Mouse (Mus musculus): ENCODE data around the gene Samd5. TPM values are rescaled to one million over a fixed set of nuclear protein-coding genes. Genes with fewer than 3 reads are reported as not detected.

Gene Samd5
- total RNA-seq, 2 experiments from 2014 or later, result 3.5 to 4.6 TPM

DNA sequence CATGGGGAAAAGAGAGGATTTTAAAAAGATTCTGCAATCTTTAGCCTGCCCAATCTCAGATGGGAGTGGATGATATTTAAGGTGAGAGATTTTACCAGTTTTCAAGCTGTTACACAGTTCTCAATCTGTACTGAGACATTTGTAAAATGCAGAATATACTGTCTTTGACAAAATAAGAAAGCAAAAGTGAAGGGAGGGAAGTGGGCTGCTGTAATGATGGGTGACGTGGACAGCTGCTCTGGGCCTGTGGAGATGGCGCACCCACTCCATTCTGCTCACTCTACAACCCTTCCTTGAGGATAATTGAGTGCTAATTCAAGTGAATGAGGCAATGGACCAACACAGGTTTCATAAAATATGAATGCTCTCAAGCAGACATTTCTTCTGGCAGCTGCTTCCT, 84.4 kb downstream of the Samd5 start:
- DNase-seq, result no peak
- intact Hi-C loops (cut with DNase I), result no loop called here

DNA sequence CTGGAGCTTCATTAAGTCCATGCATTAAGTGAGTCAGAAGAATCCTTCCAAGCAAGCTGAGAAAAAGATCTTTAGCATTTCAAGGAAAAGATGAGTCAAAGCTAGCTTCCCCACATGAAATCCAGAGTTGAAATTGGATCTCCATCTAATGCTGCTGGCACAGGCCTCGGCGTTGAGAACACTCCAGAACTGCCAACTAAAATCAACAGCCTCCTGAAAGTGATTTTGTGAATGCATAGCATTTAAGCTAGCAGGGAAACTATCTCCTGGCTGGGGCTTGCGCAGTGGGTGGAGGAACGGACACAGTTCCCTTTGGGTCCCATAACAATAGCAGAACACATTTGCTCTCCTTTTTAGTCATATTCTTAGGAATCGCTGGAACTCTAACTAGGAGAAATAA, 88.7 kb downstream of the Samd5 start:
- intact Hi-C loops (cut with DNase I), result no loop called here

DNA sequence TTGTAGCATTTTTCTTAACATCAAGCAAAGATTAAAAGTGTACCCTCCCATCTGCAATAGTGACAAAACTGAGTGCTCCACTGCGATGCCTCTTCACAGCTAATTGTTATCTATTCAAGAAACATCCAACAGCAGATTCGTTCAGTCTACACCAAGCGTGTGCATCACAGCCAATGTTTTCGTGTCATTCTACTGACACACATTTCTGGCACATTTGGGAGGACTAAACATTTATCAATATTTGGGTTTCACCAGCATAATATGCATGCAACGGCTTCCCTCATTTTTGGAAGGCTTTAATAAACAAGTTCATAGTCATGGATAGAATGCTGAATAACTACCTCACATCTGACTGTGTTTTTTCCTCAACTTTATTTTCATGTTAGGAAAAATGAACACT, 95.6 kb downstream of the Samd5 start:
- no peak for DNase-seq
- intact Hi-C loops (cut with DNase I), result loop anchor here (5.0 kb wide), 1 partner anchor 527 kb away; no protein-coding TSS in a partner anchor

More for the DNA sequence above, 88.7 kb downstream of the Samd5 start:
- no peak for DNase-seq

DNA sequence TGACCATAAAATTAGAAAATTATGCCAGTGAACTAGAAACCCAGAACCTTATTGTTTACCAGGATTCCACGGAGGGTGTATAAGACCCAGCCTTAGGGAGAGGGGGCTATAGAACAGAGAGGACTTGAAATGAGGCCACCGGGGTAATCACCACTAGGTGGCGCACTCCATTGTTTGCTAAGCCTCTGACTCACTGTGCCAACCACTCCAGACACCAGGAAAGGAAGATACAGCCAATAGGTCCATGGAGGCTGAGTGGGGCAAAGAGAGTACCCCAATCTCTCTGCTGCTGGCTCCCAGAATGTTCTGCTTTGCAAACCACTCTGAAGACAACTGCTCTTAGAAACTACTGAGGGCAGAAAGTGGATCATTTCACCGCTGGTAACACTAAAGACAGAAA, 99.4 kb downstream of the Samd5 start:
- intact Hi-C loops (cut with DNase I), result loop anchor here (1.0 to 5.0 kb wide), 4 partner anchors 27 to 523 kb away; no protein-coding TSS in a partner anchor

DNA sequence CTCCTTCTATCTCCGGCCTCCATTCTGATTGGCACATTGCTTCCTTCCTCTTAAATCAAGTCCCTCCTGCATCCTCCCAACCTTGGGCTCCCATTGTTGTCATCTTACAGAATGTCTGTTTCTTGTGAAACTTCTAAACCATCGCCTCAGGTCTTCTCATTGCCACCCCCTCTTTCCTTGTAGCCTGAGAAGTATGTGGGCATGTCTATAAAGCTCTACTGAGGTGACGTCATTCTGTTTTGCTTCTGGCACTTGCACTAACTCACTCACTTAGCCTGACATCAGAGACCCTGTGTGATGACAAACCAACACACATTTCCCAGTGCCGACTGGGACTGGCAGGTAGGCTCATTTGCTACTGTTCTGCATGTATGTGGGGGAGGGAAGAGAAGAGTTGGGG, 100.9 kb downstream of the Samd5 start:
- intact Hi-C loops (cut with DNase I), result loop anchor here (2.0 kb wide), 2 partner anchors 29 to 181 kb away; no protein-coding TSS in a partner anchor
- no peak for DNase-seq

More for the DNA sequence above, 99.4 kb downstream of the Samd5 start:
- peak; percentile 67 to 80 for DNase-seq

Other genes with a start within 250 kb of the Samd5 start
- gene Stxbp5, start 225.9 kb upstream of the Samd5 start, total RNA-seq (2021), result 10 to 100 TPM; 11.9 to 12.1 TPM

All from heart, postnatal 36 days (tissue).